Mouse (Mus musculus) MEL (cell line): ENCODE results near the gene Gm20388. TPM values are rescaled to one million over a fixed set of nuclear protein-coding genes. Genes with fewer than 3 reads are reported as not detected.
A peak's percentile ranks its signal among the peaks of the same experiment; 100 is the strongest.

ENCODE experiments used
- CHD1 ChIP-seq: IDR thresholded peaks from 2 replicates; pipeline ENCODE4 v1.6.1; 2012; ENCODE audit warnings: low read depth, mild to moderate bottlenecking, inconsistent platforms, low read length, improper control_type of control experiment
- CHD2 ChIP-seq: IDR thresholded peaks from 2 replicates; pipeline ENCODE4 v1.6.1; 2011; ENCODE audit warnings: low read length, improper control_type of control experiment
- CTCF ChIP-seq, 3 experiments: IDR thresholded peaks in 2 of 3; conservative IDR thresholded peaks in 1 of 3; 2 replicates each; pipeline ENCODE4 v1.5.1; 2011 to 2012; ENCODE audit warnings: low read length in 3 of 3, low read depth in 2 of 3, mild to moderate bottlenecking in 2 of 3, improper control_type of control experiment in 1 of 3, inconsistent platforms in 1 of 3, mixed read lengths in 1 of 3, moderate library complexity in 1 of 3; ENCODE audit not compliant: control insufficient read depth in 1 of 3, insufficient read depth in 1 of 3, poor library complexity in 1 of 3, severe bottlenecking in 1 of 3
- E2F4 ChIP-seq: IDR thresholded peaks from 2 replicates; pipeline ENCODE4 v1.6.1; 2011; ENCODE audit warnings: low read depth, low read length, improper control_type of control experiment, borderline replicate concordance
- EP300 ChIP-seq, 2 experiments: IDR thresholded peaks; 2 replicates each; pipeline ENCODE4 v1.6.1; 2011; ENCODE audit warnings: improper control_type of control experiment in 2 of 2, low read length in 2 of 2, low read depth in 1 of 2, mild to moderate bottlenecking in 1 of 2
- GATA1 ChIP-seq: IDR thresholded peaks from 2 replicates; pipeline ENCODE4 v1.6.1; 2011; ENCODE audit warnings: low read depth, low read length, improper control_type of control experiment
- HCFC1 ChIP-seq: IDR thresholded peaks from 2 replicates; pipeline ENCODE4 v1.6.1; 2012; ENCODE audit warnings: low read depth, mild to moderate bottlenecking, inconsistent platforms, low read length, improper control_type of control experiment, moderate library complexity
- MAFK ChIP-seq: IDR thresholded peaks from 2 replicates; pipeline ENCODE4 v1.6.1; 2011; ENCODE audit warnings: low read depth, mild to moderate bottlenecking, low read length, improper control_type of control experiment, borderline replicate concordance
- MAX ChIP-seq: IDR thresholded peaks from 2 replicates; pipeline ENCODE4 v1.6.1; 2011; ENCODE audit warnings: low read length, improper control_type of control experiment
- MAZ ChIP-seq: IDR thresholded peaks from 2 replicates; pipeline ENCODE4 v1.6.1; 2012; ENCODE audit warnings: low read depth, mild to moderate bottlenecking, inconsistent platforms, low read length, improper control_type of control experiment
- MYB ChIP-seq: IDR thresholded peaks from 2 replicates; pipeline ENCODE4 v1.6.1; 2011; ENCODE audit warnings: mild to moderate bottlenecking, low read depth, low read length, improper control_type of control experiment
- MYC ChIP-seq: IDR thresholded peaks from 2 replicates; pipeline ENCODE4 v1.6.1; 2011; ENCODE audit warnings: low read depth, mild to moderate bottlenecking, low read length, improper control_type of control experiment, moderate library complexity
- NELFE ChIP-seq: IDR thresholded peaks from 2 replicates; pipeline ENCODE4 v1.6.1; 2011; ENCODE audit warnings: low read depth, low read length, improper control_type of control experiment
- POLR2AphosphoS5 ChIP-seq: IDR thresholded peaks from 2 replicates; pipeline ENCODE4 v1.6.1; 2012; ENCODE audit warnings: low read depth, borderline replicate concordance, mild to moderate bottlenecking, inconsistent platforms, low read length, moderate library complexity, mixed read lengths
- RAD21 ChIP-seq: IDR thresholded peaks from 2 replicates; pipeline ENCODE4 v1.6.1; 2011; ENCODE audit warnings: mild to moderate bottlenecking, low read depth, low read length, improper control_type of control experiment
- RCOR1 ChIP-seq: IDR thresholded peaks from 2 replicates; pipeline ENCODE4 v1.6.1; 2012; ENCODE audit warnings: low read depth, mild to moderate bottlenecking, inconsistent platforms, low read length, improper control_type of control experiment
- SIN3A ChIP-seq: IDR thresholded peaks from 2 replicates; pipeline ENCODE4 v1.6.1; 2012; ENCODE audit warnings: low read length, improper control_type of control experiment, inconsistent platforms
- SMC3 ChIP-seq: IDR thresholded peaks from 2 replicates; pipeline ENCODE4 v1.6.1; 2011; ENCODE audit warnings: low read depth, low read length, improper control_type of control experiment
- TAL1 ChIP-seq: IDR thresholded peaks from 2 replicates; pipeline ENCODE4 v1.6.1; 2012; ENCODE audit warnings: mild to moderate bottlenecking, inconsistent platforms, low read length, moderate library complexity, mixed read lengths
- TBP ChIP-seq: IDR thresholded peaks from 2 replicates; pipeline ENCODE4 v1.8.0; 2011; ENCODE audit warnings: low read depth, low read length, improper control_type of control experiment
- UBTF ChIP-seq: IDR thresholded peaks from 2 replicates; pipeline ENCODE4 v1.6.1; 2012; ENCODE audit warnings: low read depth, mild to moderate bottlenecking, inconsistent platforms, low read length, improper control_type of control experiment, moderate library complexity, borderline replicate concordance; ENCODE audit not compliant: insufficient read depth
- USF1 ChIP-seq: IDR thresholded peaks from 2 replicates; pipeline ENCODE4 v1.6.1; 2014; ENCODE audit warnings: low read depth, mild to moderate bottlenecking, inconsistent platforms, low read length, improper control_type of control experiment, moderate library complexity
- ZC3H11A ChIP-seq: IDR thresholded peaks from 2 replicates; pipeline ENCODE4 v1.6.1; 2012; ENCODE audit warnings: low read depth, mild to moderate bottlenecking, inconsistent platforms, low read length, improper control_type of control experiment
- ZKSCAN1 ChIP-seq: IDR thresholded peaks from 2 replicates; pipeline ENCODE4 v1.6.1; 2012; ENCODE audit warnings: low read depth, mild to moderate bottlenecking, inconsistent platforms, low read length, improper control_type of control experiment, moderate library complexity
- ZMIZ1 ChIP-seq: IDR thresholded peaks from 2 replicates; pipeline ENCODE4 v1.6.1; 2012; ENCODE audit warnings: low read depth, mild to moderate bottlenecking, inconsistent platforms, low read length, improper control_type of control experiment, moderate library complexity
- ZNF384 ChIP-seq: IDR thresholded peaks from 2 replicates; pipeline ENCODE4 v1.6.1; 2012; ENCODE audit warnings: low read depth, mild to moderate bottlenecking, inconsistent platforms, low read length, improper control_type of control experiment
- polyA plus RNA-seq, 2 experiments: library from polyadenylated mRNA; stranded (reverse) in 1 of 2; unstranded in 1 of 2; fragments of >175 nt in 1 of 2; fragments of >200 nt in 1 of 2; gene quantifications; 2 replicates each; pipeline versions ENCODE4 v1.2.1 to v1.2.4; 2012; ENCODE audit warnings: low replicate concordance in 2 of 2, low read depth in 1 of 2; ENCODE audit not compliant: insufficient read length in 2 of 2, insufficient read depth in 1 of 2, missing spikeins in 1 of 2
- total RNA-seq: library from RNA; depleted of rRNA; stranded (reverse); fragments of 300-350 nt; gene quantifications from 2 replicates; pipeline ENCODE4 v1.2.3, GENCODE M21; 2012

The Gm20388 gene
- total and polyA plus RNA-seq, 3 experiments = 11.1 to 17.8 TPM; not detected in 1

GRCm38 (mm10) chr8:123065214-123066100, 3154.8 kb downstream of the Gm20388 start (continued):
- no peak for TF ChIP-seq ZKSCAN1
- TF ChIP-seq CTCF (IDR thresholded peaks at IDR 0.05 in 2 of 3, conservative IDR thresholded peaks at IDR 0.05 in 1 of 3; ENCODE audit: control insufficient read depth in 1 of 3, insufficient read depth in 1 of 3, low read depth in 2 of 3, low read length in 3 of 3, poor library complexity in 1 of 3, severe bottlenecking in 1 of 3) = peak in 2 of 3 experiments; percentile 16 to 35; a peak in 2 of 6 replicates
- TF ChIP-seq E2F4 = no peak
- peak; percentile 54 for TF ChIP-seq MYC
- TF ChIP-seq MAX = peak; percentile 73
- TF ChIP-seq ZMIZ1 = peak; percentile 86
- TF ChIP-seq MYB = peak; percentile 70; the same call in 1 of the 2 replicates
- TF ChIP-seq GATA1 = no peak
- no peak for TF ChIP-seq CHD2
- TF ChIP-seq NELFE = peak; percentile 96
- no peak for TF ChIP-seq POLR2AphosphoS5
- peak; percentile 87 for TF ChIP-seq HCFC1
- TF ChIP-seq ZC3H11A = no peak
- peak; percentile 32; the same call in 1 of the 2 replicates for TF ChIP-seq MAZ
- TF ChIP-seq RAD21 = peak; percentile 2; the same call in 1 of the 2 replicates
- no peak for TF ChIP-seq USF1
- no peak for TF ChIP-seq MAFK
- no peak for TF ChIP-seq TAL1
- peak; percentile 43; the same call in 1 of the 2 replicates for TF ChIP-seq CHD1
- no peak for TF ChIP-seq ZNF384
- 0 out of 4 replicates have a peak, but pooled peaks of 1 of the 2 experiments have one; percentile 11 for TF ChIP-seq EP300 (IDR thresholded peaks at IDR 0.05; ENCODE audit: low read depth in 1 of 2, low read length in 2 of 2)
- TF ChIP-seq RCOR1 = no peak
- peak; percentile 77 for TF ChIP-seq TBP
- TF ChIP-seq UBTF = no peak
- peak; percentile 78 for TF ChIP-seq SIN3A
- TF ChIP-seq SMC3 = peak; percentile 41; the same call in 1 of the 2 replicates
